Mouse (Mus musculus) liver, embryonic 14.5 days (tissue): ENCODE results near the gene Psmd10. TPM values are rescaled to one million over a fixed set of nuclear protein-coding genes. Genes with fewer than 3 reads are reported as not detected.

Experiments
- ATAC-seq: fragments of 200-750 bp; cut with Nextera tagmentation; 2 replicates; pipeline ENCODE4 v1.8.0; 2017; ENCODE audit warnings: moderate number of reproducible peaks, mild to moderate bottlenecking, moderate library complexity; ENCODE audit not compliant: insufficient read depth
- DNase-seq, 3 experiments: peaks; one replicate each; pipeline ENCODE4 v3.0.0-alpha.2; 2012 to 2013; ENCODE audit warnings: low read depth in 3 of 3, low spot score in 3 of 3
- H3K27ac ChIP-seq: fragments of 300-500 bp; sonication (generic); 2 replicates; pipeline ENCODE4 v1.5.1; 2014; ENCODE audit warnings: moderate library complexity, mild to moderate bottlenecking, control low read depth, inconsistent platforms
- H3K27me3 ChIP-seq: fragments of 300-500 bp; sonication (generic); 2 replicates; pipeline ENCODE4 v1.6.1; 2014; ENCODE audit warnings: mild to moderate bottlenecking, low read length, moderate library complexity; ENCODE audit not compliant: control insufficient read depth, insufficient read depth
- H3K36me3 ChIP-seq: fragments of 300-500 bp; sonication (generic); replicated peaks from 2 replicates; pipeline ENCODE4 v1.6.1; 2014; ENCODE audit warnings: low read depth; ENCODE audit not compliant: control insufficient read depth, insufficient read depth
- H3K4me1 ChIP-seq, 2 experiments: fragments of 200-500 bp in 1 of 2; fragments of 300-500 bp in 1 of 2; sonication (generic) in 1 of 2; replicated peaks; 2 replicates each; pipeline ENCODE4 v1.6.1; 2012 to 2014; ENCODE audit warnings: antibody characterized with exemption in 1 of 2, inconsistent platforms in 1 of 2, low read length in 1 of 2; ENCODE audit not compliant: control insufficient read depth in 2 of 2, insufficient read depth in 2 of 2
- H3K4me2 ChIP-seq: fragments of 300-500 bp; sonication (generic); 2 replicates; pipeline ENCODE4 v1.6.1; 2014; ENCODE audit warnings: low read depth, mild to moderate bottlenecking, control low read depth, moderate library complexity
- H3K4me3 ChIP-seq, 2 experiments: fragments of 200-500 bp in 1 of 2; fragments of 300-500 bp in 1 of 2; sonication (generic) in 1 of 2; 2 replicates each; pipeline ENCODE4 v1.5.1; 2012 to 2014; ENCODE audit warnings: low read depth in 2 of 2, low read length in 2 of 2, mild to moderate bottlenecking in 2 of 2, control low read depth in 1 of 2, inconsistent platforms in 1 of 2, moderate library complexity in 1 of 2; ENCODE audit not compliant: insufficient read depth in 1 of 2
- H3K9ac ChIP-seq: fragments of 300-500 bp; sonication (generic); replicated peaks from 2 replicates; pipeline ENCODE4 v1.6.1; 2014; ENCODE audit warnings: mild to moderate bottlenecking, control low read depth, moderate library complexity
- H3K9me3 ChIP-seq: fragments of 300-500 bp; sonication (generic); 2 replicates; pipeline ENCODE4 v1.6.1; 2016; ENCODE audit warnings: low read length, mixed read lengths; ENCODE audit not compliant: control insufficient read depth
- CTCF ChIP-seq: IDR thresholded peaks from 2 replicates; pipeline ENCODE4 v1.5.1; 2016; ENCODE audit warnings: antibody characterized with exemption, low read depth, control low read depth
- EP300 ChIP-seq: IDR thresholded peaks from 2 replicates; pipeline ENCODE4 v1.6.1; 2016; ENCODE audit warnings: antibody characterized with exemption, low read depth
- WGBS: fragments of 180-500 bp; shearing (Covaris S2); extraction: QIAGEN DNeasy Blood & Tissue Kit; methylation state at CpG from one replicate; pipeline ENCODE4 v1.1.7; 2014; ENCODE audit not compliant: insufficient replicate concordance; 5-methylcytosine and 5-hydroxymethylcytosine counted together
- polyA plus RNA-seq, 2 experiments: library from polyadenylated mRNA; depleted of rRNA in 1 of 2; stranded (reverse) in 1 of 2; unstranded in 1 of 2; fragments of >200 nt; fragmentation: Nextera tagmentation in 1 of 2; extraction: Ambion mirVana in 1 of 2; gene quantifications; 2 replicates each; pipeline versions ENCODE4 v1.2.1 to v1.2.3; 2012 to 2014

Psmd10 gene
- polyA plus RNA-seq (2012; rRNA removed) (11.5 and 16.8 TPM in 2 replicates), polyA plus RNA-seq (2014; fragmentation: Nextera tagmentation; extraction: Ambion mirVana) (39.1 and 39.4 TPM in 2 replicates)

DNA sequence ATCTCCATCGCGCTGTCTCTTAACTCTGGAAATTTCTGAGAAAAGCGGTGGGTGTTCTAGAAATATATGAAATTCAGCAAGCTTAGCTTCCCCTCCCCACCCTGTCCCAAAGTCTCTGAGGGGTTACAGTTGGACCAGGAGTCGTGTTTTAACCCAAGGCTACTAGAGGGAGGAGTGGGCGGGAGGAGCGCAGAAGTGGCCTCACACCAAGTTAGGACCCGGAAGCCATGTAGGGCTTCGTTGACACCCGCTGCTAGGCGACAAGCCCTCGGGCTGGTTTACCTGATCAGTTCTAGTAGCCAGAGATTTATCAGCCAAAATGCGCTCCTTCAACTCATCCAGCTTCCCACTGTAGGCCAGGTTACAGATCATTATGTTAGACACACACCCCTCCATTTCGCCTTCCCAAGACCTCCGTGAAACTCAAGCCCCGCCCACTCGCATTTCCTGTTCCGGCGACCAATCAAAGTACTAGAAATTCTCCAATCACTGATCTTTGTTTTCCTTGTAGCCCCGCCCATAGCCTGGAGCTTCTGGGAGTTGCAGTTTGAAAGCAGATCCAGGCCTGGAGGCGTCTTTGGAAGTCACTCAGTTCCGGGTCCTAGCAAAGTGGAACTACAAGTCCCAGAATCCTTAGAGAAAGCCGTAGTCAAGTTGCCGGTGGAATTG is at the start of gene Psmd10, which contains the start of gene Atg4a:
TSS of gene Psmd10 (minus strand) at position 457 of the 669 bp plus-strand sequence.
TSS of gene Atg4a (plus strand) at position 636 of the 669 bp plus-strand sequence.
- H3K27ac ChIP-seq = peak within 1 kb of the TSS; percentile 67
- peak within 1 kb of the TSS; percentile 72 for H3K4me2 ChIP-seq
- peak within 1 kb of the TSS; percentile 72 for H3K9ac ChIP-seq
- peak within 1 kb of the TSS; percentile 66 to 100 for H3K4me3 ChIP-seq
- H3K27me3 ChIP-seq = no peaks in the 10 kb centered on the region
- H3K4me1 ChIP-seq = peaks cover 0 to 8% of the 10 kb centered on the region in 2 experiments; a peak in 2 of 4 replicates
- ATAC-seq = peak; percentile 91
- 15% methylated on average over 23 of the region's 23 CpGs for WGBS
- no peak for TF ChIP-seq CTCF
- no peak for TF ChIP-seq EP300
- no peaks in the 10 kb centered on the region for H3K36me3 ChIP-seq
- no peaks in the 10 kb centered on the region for H3K9me3 ChIP-seq
- DNase-seq = peak; percentile 92 to 93 (median 92)

DNA sequence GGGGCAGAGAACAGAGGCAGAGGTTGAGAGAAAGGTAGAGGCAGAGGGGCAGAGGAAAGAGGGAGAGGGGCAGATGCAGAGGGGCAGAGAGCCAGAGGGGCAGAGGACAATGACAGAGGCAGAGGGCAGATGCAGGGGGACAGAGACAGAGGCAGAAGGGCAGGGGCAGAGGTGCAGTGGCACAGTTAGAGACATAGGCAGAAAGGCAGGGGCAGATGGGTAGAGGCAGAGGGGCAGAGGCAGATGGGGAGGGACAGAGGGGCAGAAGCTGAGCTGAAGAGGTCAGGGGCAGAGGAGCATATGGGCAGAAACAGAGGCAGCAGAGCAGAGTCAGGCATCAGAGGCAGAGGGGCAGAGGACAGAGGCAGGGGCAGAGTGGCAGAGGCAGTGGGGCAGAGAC is 42.4 kb upstream of the Psmd10 start:
- no peak for ATAC-seq
- H3K27ac ChIP-seq = no peak overlapping the region
- no peaks in the 10 kb centered on the region for H3K27me3 ChIP-seq
- no peak for DNase-seq
- H3K4me1 ChIP-seq = no peaks in the 10 kb centered on the region
- H3K9ac ChIP-seq = no peak overlapping the region
- no peak overlapping the region for H3K4me2 ChIP-seq
- no peak for TF ChIP-seq CTCF
- no peak for TF ChIP-seq EP300
- no peaks in the 10 kb centered on the region for H3K36me3 ChIP-seq
- H3K9me3 ChIP-seq = no peaks in the 10 kb centered on the region
- H3K4me3 ChIP-seq = no peak overlapping the region

DNA sequence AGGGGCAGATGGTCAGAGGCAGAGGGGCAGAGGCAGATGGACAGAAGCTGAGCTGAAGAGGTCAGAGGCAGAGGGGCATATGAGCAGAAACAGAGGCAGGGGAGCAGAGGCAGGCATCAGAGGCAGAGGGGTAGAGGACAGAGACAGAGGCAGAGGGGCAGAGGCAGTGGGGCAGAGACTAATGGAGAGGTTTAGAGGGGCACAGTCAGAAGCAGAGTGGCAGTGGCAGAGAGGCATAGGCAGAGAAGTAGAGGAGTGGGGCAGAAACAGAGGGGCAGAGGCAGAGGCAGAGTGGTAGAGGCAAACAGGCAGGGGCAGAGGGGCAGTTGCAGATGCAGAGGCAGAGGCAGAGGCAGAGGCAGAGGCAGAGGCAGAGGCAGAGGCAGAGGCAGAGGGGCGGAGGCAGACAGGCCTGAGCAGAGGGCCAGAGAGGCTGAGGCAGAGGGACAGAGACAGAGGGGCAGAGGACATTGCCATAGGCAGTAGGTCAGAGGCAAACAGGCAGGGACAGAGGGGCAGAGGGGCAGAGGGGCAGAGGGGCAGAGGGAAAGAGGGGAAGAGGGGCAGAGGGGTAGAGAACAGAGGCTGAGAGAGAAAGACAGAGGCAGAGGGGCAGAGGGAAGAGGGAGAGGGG is 41.5 kb upstream of the Psmd10 start:
- no peak overlapping the region for H3K4me2 ChIP-seq
- ATAC-seq = 0 out of 2 replicates have a peak, but pooled peaks have one; percentile 21
- no peak overlapping the region for H3K9ac ChIP-seq
- no peak for DNase-seq
- 82% methylated on average over 1 of the region's 1 CpGs for WGBS
- H3K27ac ChIP-seq = no peak overlapping the region
- no peak overlapping the region for H3K4me3 ChIP-seq
- H3K4me1 ChIP-seq = no peaks in the 10 kb centered on the region
- H3K36me3 ChIP-seq = no peaks in the 10 kb centered on the region
- no peaks in the 10 kb centered on the region for H3K9me3 ChIP-seq
- TF ChIP-seq CTCF (no peak), EP300 (no peak)
- no peaks in the 10 kb centered on the region for H3K27me3 ChIP-seq

DNA sequence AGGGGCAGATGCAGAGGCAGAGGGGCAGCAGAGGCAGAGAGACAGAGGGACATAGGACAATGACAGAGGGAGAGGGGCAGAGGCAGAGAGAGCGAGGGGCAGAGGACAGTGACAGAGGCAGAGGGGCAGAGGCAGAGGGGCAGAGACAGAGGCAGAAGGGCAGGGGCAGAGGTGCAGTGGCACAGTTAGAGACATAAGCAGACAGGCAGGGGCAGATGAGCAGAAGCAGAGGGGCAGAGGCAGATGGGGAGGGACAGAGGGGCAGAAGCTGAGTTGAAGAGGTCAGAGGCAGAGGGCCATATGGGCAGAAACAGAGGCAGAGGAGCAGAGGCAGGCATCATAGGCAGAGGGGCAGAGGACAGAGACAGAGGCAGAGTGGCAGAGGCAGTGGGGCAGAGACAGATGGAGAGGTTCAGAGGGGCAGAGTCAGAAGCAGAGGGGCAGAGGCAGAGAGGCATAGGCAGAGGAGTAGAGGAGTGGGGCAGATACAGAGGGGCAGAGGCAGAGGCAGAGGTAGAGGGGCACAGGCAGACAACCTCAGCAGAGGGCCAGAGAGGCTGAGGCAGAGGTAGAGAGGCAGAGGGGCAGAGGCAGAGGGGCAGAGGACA is 40.5 kb upstream of the Psmd10 start:
- Histone ChIP-seq H3K4me3 (no peak overlapping the region), H3K27me3 (no peaks in the 10 kb centered on the region), H3K36me3 (no peaks in the 10 kb centered on the region), H3K4me1 (no peaks in the 10 kb centered on the region), H3K9ac (no peak overlapping the region), H3K27ac (no peak overlapping the region), H3K9me3 (no peaks in the 10 kb centered on the region), H3K4me2 (no peak overlapping the region)
- WGBS = 62% methylated on average over 1 of the region's 1 CpGs
- ATAC-seq (peak; percentile 43; the same call in 1 of the 2 replicates), DNase-seq (no peak)
- TF ChIP-seq CTCF (no peak), EP300 (no peak)

- ATAC-seq (no peak), DNase-seq (no peak)
- H3K4me2 ChIP-seq = no peak overlapping the region
- no peak overlapping the region for H3K27ac ChIP-seq
- TF ChIP-seq EP300 (no peak), CTCF (no peak)
- H3K4me3 ChIP-seq = no peak overlapping the region
- WGBS = 78% methylated on average over 2 of the region's 2 CpGs
- no peaks in the 10 kb centered on the region for H3K36me3 ChIP-seq
- peaks cover 0 to 3% of the 10 kb centered on the region in 2 experiments; a peak in 1 of 4 replicates for H3K4me1 ChIP-seq
- H3K27me3 ChIP-seq = no peaks in the 10 kb centered on the region; the same call in 1 of the 2 replicates
- H3K9ac ChIP-seq = no peak overlapping the region
- no peaks in the 10 kb centered on the region for H3K9me3 ChIP-seq
These were observed 28.7 kb upstream of the Psmd10 start for GRCm38 (mm10) chrX:140985256-140985655.
